Mouse (Mus musculus) lung, adult 2 months (tissue): Measurements from ENCODE around the gene Sntb2. TPM values are rescaled to one million over a fixed set of nuclear protein-coding genes. Genes with fewer than 3 reads are reported as not detected.
"Not testable (repeated sequence)": the region's sequence is repeated elsewhere in the genome, so short reads cannot be mapped to it uniquely, and the experiment has no call there.

Experiments
- DNase-seq: peaks from one replicate; pipeline ENCODE4 v3.0.0; 2022
- H3K4me1 ChIP-seq: fragments of 200-500 bp; 2 replicates; pipeline ENCODE4 v1.6.1; 2011; ENCODE audit warnings: low read length; ENCODE audit not compliant: control insufficient read depth, insufficient read depth
- H3K4me3 ChIP-seq: fragments of 200-500 bp; replicated peaks from 2 replicates; pipeline ENCODE3; 2011; ENCODE audit warnings: low read depth, mild to moderate bottlenecking, control low read depth, low read length; ENCODE audit errors: extremely low read depth
- CTCF ChIP-seq: fragments of 200-500 bp; IDR thresholded peaks from 2 replicates; pipeline ENCODE4 v1.5.1; 2011; ENCODE audit warnings: mild to moderate bottlenecking, low read length, control low read depth; ENCODE audit not compliant: insufficient read depth
- POLR2A ChIP-seq: fragments of 200-500 bp; IDR thresholded peaks from 2 replicates; pipeline ENCODE4 v1.6.1; 2011; ENCODE audit warnings: low read depth, mild to moderate bottlenecking, control low read depth, low read length, borderline replicate concordance; ENCODE audit errors: extremely low read depth
- WGBS: fragments of 180-500 bp; shearing (Covaris S2); methylation state at CpG from one replicate; pipeline ENCODE4 v1.1.7; 2018; 5-methylcytosine and 5-hydroxymethylcytosine counted together
- polyA plus RNA-seq: library from polyadenylated mRNA; depleted of rRNA; stranded (reverse); fragments of >200 nt; gene quantifications from 2 replicates; pipeline ENCODE4 v1.2.3, GENCODE M21; 2012

Sntb2 gene
- polyA plus RNA-seq, 1 experiment, result 12.1 TPM

- H3K4me1 ChIP-seq, result peaks cover 3% of the 10 kb centered on the region; the same call in 1 of the 2 replicates
- no peak overlapping the region for H3K4me3 ChIP-seq
- DNase-seq, result no peak
- TF ChIP-seq POLR2A (no peak), CTCF (no peak)
Measured at GRCm38 (mm10) chr8:106987557-106987956, 52.0 kb downstream of the Sntb2 start.

- 92% methylated on average over 7 of the region's 7 CpGs for WGBS
- H3K4me3 ChIP-seq, result no peak overlapping the region
Measured at GRCm38 (mm10) chr8:106991393-106991792, 55.8 kb downstream of the Sntb2 start.

GRCm38 (mm10) chr8:106996339-106996738, 60.8 kb downstream of the Sntb2 start:
- WGBS, result 84% methylated on average over 4 of the region's 4 CpGs
- not testable (repeated sequence) for DNase-seq, H3K4me3 ChIP-seq, H3K4me1 ChIP-seq

More at GRCm38 (mm10) chr8:106991393-106991792, 55.8 kb downstream of the Sntb2 start:
- TF ChIP-seq POLR2A (no peak), CTCF (no peak)
- DNase-seq, result no peak
- peaks cover 3% of the 10 kb centered on the region; the same call in 1 of the 2 replicates for H3K4me1 ChIP-seq

- Histone ChIP-seq H3K4me1 (0 out of 2 replicates have a peak, but pooled peaks cover 3% of the 10 kb centered on the region), H3K4me3 (no peak overlapping the region)
- TF ChIP-seq CTCF (no peak), POLR2A (no peak)
- WGBS, result 67% methylated on average over 4 of the region's 4 CpGs
- no peak for DNase-seq
Measured at GRCm38 (mm10) chr8:106997416-106997815, 61.9 kb downstream of the Sntb2 start.

- no peak for TF ChIP-seq POLR2A
- no peak for TF ChIP-seq CTCF
- no peak for DNase-seq
- Histone ChIP-seq H3K4me1 (0 out of 2 replicates have a peak, but pooled peaks cover 3% of the 10 kb centered on the region), H3K4me3 (no peak overlapping the region)
- WGBS, result 65% methylated on average over 1 of the region's 1 CpGs
Measured at GRCm38 (mm10) chr8:106999068-106999467, 63.5 kb downstream of the Sntb2 start.

GRCm38 (mm10) chr8:107002532-107002931, 67.0 kb downstream of the Sntb2 start:
- DNase-seq, result peak; percentile 84
- 17% methylated on average over 5 of the region's 5 CpGs for WGBS
- 0 out of 2 replicates have a peak, but pooled peaks cover 3% of the 10 kb centered on the region for H3K4me1 ChIP-seq

GRCm38 (mm10) chr8:107007795-107008194, 72.2 kb downstream of the Sntb2 start:
- TF ChIP-seq POLR2A (no peak), CTCF (no peak)
- DNase-seq, result no peak
- Histone ChIP-seq H3K4me1 (no peaks in the 10 kb centered on the region), H3K4me3 (no peak overlapping the region)
- 86% methylated on average over 3 of the region's 3 CpGs for WGBS

More at GRCm38 (mm10) chr8:107002532-107002931, 67.0 kb downstream of the Sntb2 start:
- H3K4me3 ChIP-seq, result peak overlapping the region; percentile 22
- TF ChIP-seq CTCF (peak; percentile 100), POLR2A (no peak)

- TF ChIP-seq POLR2A (no peak), CTCF (no peak)
- no peak for DNase-seq
- Histone ChIP-seq H3K4me3 (no peak overlapping the region), H3K4me1 (no peaks in the 10 kb centered on the region)
- 82% methylated on average over 2 of the region's 2 CpGs for WGBS
Measured at GRCm38 (mm10) chr8:107012666-107013065, 77.1 kb downstream of the Sntb2 start.

- 73% methylated on average over 1 of the region's 1 CpGs for WGBS
Measured at GRCm38 (mm10) chr8:107014915-107015314, 79.4 kb downstream of the Sntb2 start.

GRCm38 (mm10) chr8:107023479-107023878, 87.9 kb downstream of the Sntb2 start:
- no peak for TF ChIP-seq CTCF
- TF ChIP-seq POLR2A, result no peak
- DNase-seq, result no peak
- H3K4me3 ChIP-seq, result no peak overlapping the region
- H3K4me1 ChIP-seq, result no peaks in the 10 kb centered on the region
- WGBS, result 87% methylated on average over 8 of the region's 8 CpGs

More at GRCm38 (mm10) chr8:107014915-107015314, 79.4 kb downstream of the Sntb2 start:
- Histone ChIP-seq H3K4me3 (no peak overlapping the region), H3K4me1 (no peaks in the 10 kb centered on the region)
- no peak for DNase-seq
- TF ChIP-seq POLR2A, result no peak
- TF ChIP-seq CTCF, result no peak
